Mouse (Mus musculus): ENCODE measurements around the gene 1700003E16Rik.

DNA sequence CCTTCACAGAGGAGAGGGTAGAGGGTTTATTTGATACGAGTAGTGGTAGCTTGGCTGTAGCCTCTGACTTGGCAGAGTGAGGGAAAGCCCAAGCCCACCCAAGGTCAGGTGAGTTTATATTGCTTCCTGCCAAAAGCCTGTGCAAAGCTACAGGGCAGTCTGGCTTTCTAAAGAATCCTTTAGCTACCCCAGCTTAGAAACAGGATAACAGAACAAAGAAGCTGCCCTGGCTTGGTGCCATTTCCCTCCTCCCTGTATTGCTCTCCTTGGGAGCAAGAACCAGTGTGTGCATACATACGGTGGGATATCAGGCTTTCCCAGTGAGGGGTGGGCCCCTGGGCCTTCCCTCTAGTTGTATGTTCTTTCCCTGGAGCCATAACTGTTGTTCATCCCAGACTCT, 54.3 kb downstream of the 1700003E16Rik start:
- TF ChIP-seq POLR2A (IDR thresholded peaks at IDR 0.05; ENCODE audit: insufficient read depth, low read length): no peak
- TF ChIP-seq CTCF (IDR thresholded peaks at IDR 0.05; ENCODE audit: low read depth, low read length): no peak

Measured in ES-Bruce4 (cell line).